Mouse (Mus musculus): ENCODE data around the gene Ociad1.

GRCm38 (mm10) chr5:73304507-73304906 is 11.9 kb downstream of the Ociad1 start:
- TF ChIP-seq CTCF (IDR thresholded peaks at IDR 0.05; ENCODE audit: extremely low read depth, insufficient read depth, insufficient read length, insufficient replicate concordance) (no peak), POLR2A (IDR thresholded peaks at IDR 0.05; ENCODE audit: low read depth, low read length) (no peak)
